Mouse (Mus musculus) MEL (cell line): Measurements from ENCODE around the gene Vwce. TPM values are rescaled to one million over a fixed set of nuclear protein-coding genes. Genes with fewer than 3 reads are reported as not detected.
A peak's percentile ranks its signal among the peaks of the same experiment; 100 is the strongest.

ENCODE experiments used
- DNase-seq: peaks from one replicate; pipeline ENCODE4 v3.0.0; 2011; ENCODE audit warnings: low read depth, low spot score
- H3K27ac ChIP-seq: 2 replicates; pipeline ENCODE4 v1.5.1; 2012; ENCODE audit warnings: low read depth, mild to moderate bottlenecking, control low read depth, low read length, moderate library complexity; ENCODE audit not compliant: control insufficient read depth
- H3K27me3 ChIP-seq, 2 experiments: fragments of 150-350 bp in 1 of 2; sonication (generic) in 1 of 2; 2 replicates each; pipeline ENCODE4 v1.6.1; 2012; ENCODE audit warnings: low read length in 2 of 2, mild to moderate bottlenecking in 2 of 2, improper control_type of control experiment in 1 of 2, moderate library complexity in 1 of 2; ENCODE audit not compliant: insufficient read depth in 2 of 2, control insufficient read depth in 1 of 2
- H3K36me3 ChIP-seq, 2 experiments: 2 replicates each; pipeline ENCODE4 v1.6.1; 2012 to 2014; ENCODE audit warnings: low read length in 2 of 2, improper control_type of control experiment in 1 of 2, inconsistent platforms in 1 of 2, mild to moderate bottlenecking in 1 of 2; ENCODE audit not compliant: insufficient read depth in 2 of 2, control insufficient read depth in 1 of 2
- H3K4me1 ChIP-seq, 2 experiments: fragments of 150-350 bp in 1 of 2; sonication (generic) in 1 of 2; 2 replicates each; pipeline ENCODE4 v1.6.1; 2012; ENCODE audit warnings: low read length in 2 of 2, improper control_type of control experiment in 1 of 2, mild to moderate bottlenecking in 1 of 2; ENCODE audit not compliant: insufficient read depth in 2 of 2, control insufficient read depth in 1 of 2
- H3K4me3 ChIP-seq, 2 experiments: fragments of 150-350 bp in 1 of 2; sonication (generic) in 1 of 2; 2 replicates each; pipeline ENCODE4 v1.5.1; 2012; ENCODE audit warnings: low read depth in 2 of 2, low read length in 2 of 2, mild to moderate bottlenecking in 2 of 2, moderate library complexity in 2 of 2, control low read depth in 1 of 2, improper control_type of control experiment in 1 of 2; ENCODE audit not compliant: control insufficient read depth in 1 of 2, insufficient read depth in 1 of 2
- H3K79me2 ChIP-seq: 2 replicates; pipeline ENCODE4 v1.6.1; 2012; ENCODE audit warnings: mild to moderate bottlenecking, low read length, moderate library complexity; ENCODE audit not compliant: control insufficient read depth, poor library complexity, insufficient read depth
- H3K9ac ChIP-seq: 2 replicates; pipeline ENCODE4 v1.6.1; 2012; ENCODE audit warnings: low read depth, mild to moderate bottlenecking, control low read depth, low read length, moderate library complexity; ENCODE audit not compliant: control insufficient read depth, poor library complexity, severe bottlenecking
- H3K9me3 ChIP-seq: fragments of 150-350 bp; sonication (generic); replicated peaks from 2 replicates; pipeline ENCODE4 v1.6.1; 2012; ENCODE audit warnings: mild to moderate bottlenecking, low read length, improper control_type of control experiment, moderate library complexity; ENCODE audit not compliant: insufficient read depth
- EP300 ChIP-seq, 2 experiments: IDR thresholded peaks; 2 replicates each; pipeline ENCODE4 v1.6.1; 2011; ENCODE audit warnings: improper control_type of control experiment in 2 of 2, low read length in 2 of 2, low read depth in 1 of 2, mild to moderate bottlenecking in 1 of 2
- ETS1 ChIP-seq: IDR thresholded peaks from 2 replicates; pipeline ENCODE4 v1.6.1; 2012; ENCODE audit warnings: low read depth, mild to moderate bottlenecking, inconsistent platforms, low read length, improper control_type of control experiment, moderate library complexity
- GABPA ChIP-seq: IDR thresholded peaks from 2 replicates; pipeline ENCODE4 v1.6.1; 2012; ENCODE audit warnings: low read depth, mild to moderate bottlenecking, inconsistent platforms, low read length, improper control_type of control experiment, moderate library complexity
- GATA1 ChIP-seq: IDR thresholded peaks from 2 replicates; pipeline ENCODE4 v1.6.1; 2011; ENCODE audit warnings: low read depth, low read length, improper control_type of control experiment
- HCFC1 ChIP-seq: IDR thresholded peaks from 2 replicates; pipeline ENCODE4 v1.6.1; 2012; ENCODE audit warnings: low read depth, mild to moderate bottlenecking, inconsistent platforms, low read length, improper control_type of control experiment, moderate library complexity
- JUND ChIP-seq: IDR thresholded peaks from 2 replicates; pipeline ENCODE4 v1.6.1; 2011; ENCODE audit warnings: low read depth, mild to moderate bottlenecking, improper control_type of control experiment, low read length
- MAX ChIP-seq: IDR thresholded peaks from 2 replicates; pipeline ENCODE4 v1.6.1; 2011; ENCODE audit warnings: low read length, improper control_type of control experiment
- MAZ ChIP-seq: IDR thresholded peaks from 2 replicates; pipeline ENCODE4 v1.6.1; 2012; ENCODE audit warnings: low read depth, mild to moderate bottlenecking, inconsistent platforms, low read length, improper control_type of control experiment
- MEF2A ChIP-seq: IDR thresholded peaks from 2 replicates; pipeline ENCODE4 v1.6.1; 2014; ENCODE audit warnings: low read depth, mild to moderate bottlenecking, inconsistent platforms, low read length, improper control_type of control experiment; ENCODE audit not compliant: poor library complexity, insufficient replicate concordance, severe bottlenecking; ENCODE audit errors: extremely low read depth
- MXI1 ChIP-seq: IDR thresholded peaks from 2 replicates; pipeline ENCODE4 v1.6.1; 2011; ENCODE audit warnings: mild to moderate bottlenecking, low read depth, low read length, improper control_type of control experiment
- MYB ChIP-seq: IDR thresholded peaks from 2 replicates; pipeline ENCODE4 v1.6.1; 2011; ENCODE audit warnings: mild to moderate bottlenecking, low read depth, low read length, improper control_type of control experiment
- MYC ChIP-seq: IDR thresholded peaks from 2 replicates; pipeline ENCODE4 v1.6.1; 2011; ENCODE audit warnings: low read depth, mild to moderate bottlenecking, low read length, improper control_type of control experiment, moderate library complexity
- NELFE ChIP-seq: IDR thresholded peaks from 2 replicates; pipeline ENCODE4 v1.6.1; 2011; ENCODE audit warnings: low read depth, low read length, improper control_type of control experiment
- POLR2A ChIP-seq, 2 experiments: IDR thresholded peaks; 2 replicates each; pipeline ENCODE4 v1.6.1; 2011 to 2012; ENCODE audit warnings: low read length in 2 of 2, mild to moderate bottlenecking in 2 of 2, control low read depth in 1 of 2, improper control_type of control experiment in 1 of 2, low read depth in 1 of 2, moderate library complexity in 1 of 2; ENCODE audit not compliant: control insufficient read depth in 1 of 2, insufficient read depth in 1 of 2, poor library complexity in 1 of 2
- POLR2AphosphoS5 ChIP-seq: IDR thresholded peaks from 2 replicates; pipeline ENCODE4 v1.6.1; 2012; ENCODE audit warnings: low read depth, borderline replicate concordance, mild to moderate bottlenecking, inconsistent platforms, low read length, moderate library complexity, mixed read lengths
- RAD21 ChIP-seq: IDR thresholded peaks from 2 replicates; pipeline ENCODE4 v1.6.1; 2011; ENCODE audit warnings: mild to moderate bottlenecking, low read depth, low read length, improper control_type of control experiment
- RCOR1 ChIP-seq: IDR thresholded peaks from 2 replicates; pipeline ENCODE4 v1.6.1; 2012; ENCODE audit warnings: low read depth, mild to moderate bottlenecking, inconsistent platforms, low read length, improper control_type of control experiment
- SIN3A ChIP-seq: IDR thresholded peaks from 2 replicates; pipeline ENCODE4 v1.6.1; 2012; ENCODE audit warnings: low read length, improper control_type of control experiment, inconsistent platforms
- SMC3 ChIP-seq: IDR thresholded peaks from 2 replicates; pipeline ENCODE4 v1.6.1; 2011; ENCODE audit warnings: low read depth, low read length, improper control_type of control experiment
- TAL1 ChIP-seq: IDR thresholded peaks from 2 replicates; pipeline ENCODE4 v1.6.1; 2012; ENCODE audit warnings: mild to moderate bottlenecking, inconsistent platforms, low read length, moderate library complexity, mixed read lengths
- TBP ChIP-seq: IDR thresholded peaks from 2 replicates; pipeline ENCODE4 v1.8.0; 2011; ENCODE audit warnings: low read depth, low read length, improper control_type of control experiment
- TCF12 ChIP-seq: IDR thresholded peaks from 2 replicates; pipeline ENCODE4 v1.6.1; 2014; ENCODE audit warnings: low read depth, mild to moderate bottlenecking, inconsistent platforms, low read length, improper control_type of control experiment, moderate library complexity
- UBTF ChIP-seq: IDR thresholded peaks from 2 replicates; pipeline ENCODE4 v1.6.1; 2012; ENCODE audit warnings: low read depth, mild to moderate bottlenecking, inconsistent platforms, low read length, improper control_type of control experiment, moderate library complexity, borderline replicate concordance; ENCODE audit not compliant: insufficient read depth
- USF2 ChIP-seq, 2 experiments: IDR thresholded peaks; 2 replicates each; pipeline ENCODE4 v1.6.1; 2011 to 2012; ENCODE audit warnings: improper control_type of control experiment in 2 of 2, low read length in 2 of 2, borderline replicate concordance in 1 of 2, inconsistent platforms in 1 of 2, low read depth in 1 of 2, mild to moderate bottlenecking in 1 of 2; ENCODE audit not compliant: insufficient read depth in 1 of 2
- ZC3H11A ChIP-seq: IDR thresholded peaks from 2 replicates; pipeline ENCODE4 v1.6.1; 2012; ENCODE audit warnings: low read depth, mild to moderate bottlenecking, inconsistent platforms, low read length, improper control_type of control experiment
- ZMIZ1 ChIP-seq: IDR thresholded peaks from 2 replicates; pipeline ENCODE4 v1.6.1; 2012; ENCODE audit warnings: low read depth, mild to moderate bottlenecking, inconsistent platforms, low read length, improper control_type of control experiment, moderate library complexity
- ZNF384 ChIP-seq: IDR thresholded peaks from 2 replicates; pipeline ENCODE4 v1.6.1; 2012; ENCODE audit warnings: low read depth, mild to moderate bottlenecking, inconsistent platforms, low read length, improper control_type of control experiment
- polyA plus RNA-seq, 2 experiments: library from polyadenylated mRNA; stranded (reverse) in 1 of 2; unstranded in 1 of 2; fragments of >175 nt in 1 of 2; fragments of >200 nt in 1 of 2; gene quantifications; 2 replicates each; pipeline versions ENCODE4 v1.2.1 to v1.2.4; 2012; ENCODE audit warnings: low replicate concordance in 2 of 2, low read depth in 1 of 2; ENCODE audit not compliant: insufficient read length in 2 of 2, insufficient read depth in 1 of 2, missing spikeins in 1 of 2
- total RNA-seq: library from RNA; depleted of rRNA; stranded (reverse); fragments of 300-350 nt; gene quantifications from 2 replicates; pipeline ENCODE4 v1.2.3, GENCODE M21; 2012

The Vwce gene
- total and polyA plus RNA-seq, 3 experiments = 0.04 to 666 (median 1.8) TPM

- DNase-seq = peak; percentile 96
- Histone ChIP-seq H3K4me1 (peaks cover 8 to 23% of the 10 kb centered on the region in 2 experiments; a peak in 3 of 4 replicates), H3K27ac (peak overlapping the region; percentile 100), H3K4me3 (0 out of 4 replicates have a peak overlapping the region, but pooled peaks of 1 of the 2 experiments have one; percentile 11), H3K79me2 (no peaks in the 10 kb centered on the region), H3K27me3 (no peaks in the 10 kb centered on the region), H3K9ac (peak overlapping the region; percentile 56), H3K9me3 (no peaks in the 10 kb centered on the region), H3K36me3 (peaks cover 0 to 33% of the 10 kb centered on the region in 2 experiments; a peak in 2 of 4 replicates)
- 0 out of 2 replicates have a peak, but pooled peaks have one; percentile 37 for TF ChIP-seq MAZ
- 0 out of 2 replicates have a peak, but pooled peaks have one; percentile 29 for TF ChIP-seq JUND
- peak; percentile 88 to 95; a peak in 3 of 4 replicates for TF ChIP-seq EP300 (IDR thresholded peaks at IDR 0.05; ENCODE audit: low read depth in 1 of 2, low read length in 2 of 2)
- peak; percentile 37; the same call in 1 of the 2 replicates for TF ChIP-seq MYB
- TF ChIP-seq TBP = peak; percentile 42; the same call in 1 of the 2 replicates
- 0 out of 4 replicates have a peak, but pooled peaks of 1 of the 2 experiments have one; percentile 15 for TF ChIP-seq POLR2A (IDR thresholded peaks at IDR 0.05; ENCODE audit: control insufficient read depth in 1 of 2, insufficient read depth in 1 of 2, low read depth in 1 of 2, low read length in 2 of 2, poor library complexity in 1 of 2)
- TF ChIP-seq SIN3A = peak; percentile 41
- TF ChIP-seq ETS1 = peak; percentile 86; the same call in 1 of the 2 replicates
- no peak for TF ChIP-seq MAX
- peak; percentile 98 for TF ChIP-seq TAL1
- TF ChIP-seq UBTF = no peak
- TF ChIP-seq HCFC1 = peak; percentile 38; the same call in 1 of the 2 replicates
- 0 out of 2 replicates have a peak, but pooled peaks have one; percentile 32 for TF ChIP-seq MEF2A
- peak; percentile 75 for TF ChIP-seq RCOR1
- TF ChIP-seq GATA1 = peak; percentile 96
- TF ChIP-seq RAD21 = no peak
- TF ChIP-seq ZMIZ1 = no peak
- TF ChIP-seq TCF12 = peak; percentile 96
Measured at GRCm38 (mm10) chr19:10661373-10661772, 27.4 kb downstream of the Vwce start.

- peaks cover 0 to 32% of the 10 kb centered on the region in 2 experiments; a peak in 2 of 4 replicates for H3K36me3 ChIP-seq
- peaks cover 7 to 23% of the 10 kb centered on the region in 2 experiments; a peak in 3 of 4 replicates for H3K4me1 ChIP-seq
- peak; percentile 94 for DNase-seq
- H3K9me3 ChIP-seq = no peaks in the 10 kb centered on the region
- H3K27ac ChIP-seq = peak overlapping the region; percentile 100
- H3K9ac ChIP-seq = peak overlapping the region; percentile 53
- no peaks in the 10 kb centered on the region for H3K79me2 ChIP-seq
- no peaks in the 10 kb centered on the region for H3K27me3 ChIP-seq
- peak overlapping the region; percentile 4 to 6; a peak in 1 of 4 replicates for H3K4me3 ChIP-seq
- TF ChIP-seq MXI1 (peak; percentile 32; the same call in 1 of the 2 replicates), TAL1 (peak; percentile 91), MYC (peak; percentile 62; the same call in 1 of the 2 replicates), RAD21 (no peak), TCF12 (peak; percentile 98), USF2 (IDR thresholded peaks at IDR 0.05; ENCODE audit: borderline replicate concordance in 1 of 2, insufficient read depth in 1 of 2, low read depth in 1 of 2, low read length in 2 of 2) (no peak), GABPA (peak; percentile 72; the same call in 1 of the 2 replicates), NELFE (no peak), MYB (peak; percentile 84), UBTF (no peak), MAZ (no peak; the same call in 1 of the 2 replicates), GATA1 (peak; percentile 95), ZNF384 (peak; percentile 17; the same call in 1 of the 2 replicates), ETS1 (peak; percentile 99), POLR2AphosphoS5 (no peak), RCOR1 (peak; percentile 96), JUND (0 out of 2 replicates have a peak, but pooled peaks have one; percentile 45), POLR2A (IDR thresholded peaks at IDR 0.05; ENCODE audit: control insufficient read depth in 1 of 2, insufficient read depth in 1 of 2, low read depth in 1 of 2, low read length in 2 of 2, poor library complexity in 1 of 2) (peak in 1 of 2 experiments; percentile 19; a peak in 1 of 4 replicates), ZC3H11A (no peak; the same call in 1 of the 2 replicates), MEF2A (no peak), SMC3 (no peak)
Measured at GRCm38 (mm10) chr19:10661919-10662318, 27.9 kb downstream of the Vwce start.
